Mouse (Mus musculus) liver, embryonic 11.5 days (tissue): ENCODE data around the gene Abca2. TPM values are rescaled to one million over a fixed set of nuclear protein-coding genes. Genes with fewer than 3 reads are reported as not detected.

Experiments
- ATAC-seq: fragments of 200-750 bp; cut with Nextera tagmentation; replicated peaks from 2 replicates; pipeline ENCODE4 v1.8.0; 2017; ENCODE audit warnings: moderate number of reproducible peaks, mild to moderate bottlenecking, moderate TSS enrichment, moderate library complexity; ENCODE audit not compliant: low FRiP score
- DNase-seq: peaks from one replicate; pipeline ENCODE4 v3.0.0-alpha.2; 2017; ENCODE audit warnings: low spot score
- H3K27ac ChIP-seq: fragments of 300-500 bp; sonication (generic); 2 replicates; pipeline ENCODE4 v1.5.1; 2014; ENCODE audit warnings: mild to moderate bottlenecking, low read depth, low read length, control low read depth
- H3K27me3 ChIP-seq: fragments of 300-500 bp; sonication (generic); replicated peaks from 2 replicates; pipeline ENCODE4 v1.6.1; 2014; ENCODE audit warnings: low read length, mixed read lengths; ENCODE audit not compliant: control insufficient read depth, insufficient read depth
- H3K36me3 ChIP-seq: fragments of 300-500 bp; sonication (generic); 2 replicates; pipeline ENCODE4 v1.6.1; 2014; ENCODE audit warnings: mild to moderate bottlenecking, low read length, moderate library complexity, mixed read lengths; ENCODE audit not compliant: control insufficient read depth, insufficient read depth
- H3K4me1 ChIP-seq: fragments of 300-500 bp; sonication (generic); replicated peaks from 2 replicates; pipeline ENCODE4 v1.6.1; 2014; ENCODE audit warnings: low read length, mixed read lengths; ENCODE audit not compliant: control insufficient read depth, insufficient read depth
- H3K4me2 ChIP-seq: fragments of 300-500 bp; sonication (generic); 2 replicates; pipeline ENCODE4 v1.6.1; 2014; ENCODE audit warnings: mild to moderate bottlenecking, control low read depth, moderate library complexity
- H3K4me3 ChIP-seq: fragments of 300-500 bp; sonication (generic); 2 replicates; pipeline ENCODE4 v1.5.1; 2014; ENCODE audit warnings: low read depth, low read length, control low read depth
- H3K9ac ChIP-seq: fragments of 300-500 bp; sonication (generic); 2 replicates; pipeline ENCODE4 v1.6.1; 2014; ENCODE audit warnings: low read depth, low read length, control low read depth
- H3K9me3 ChIP-seq: fragments of 300-500 bp; sonication (generic); 2 replicates; pipeline ENCODE4 v1.6.1; 2016; ENCODE audit warnings: low read length, inconsistent platforms, mixed read lengths; ENCODE audit not compliant: control insufficient read depth
- WGBS: fragments of 180-500 bp; shearing (Covaris S2); extraction: QIAGEN DNeasy Blood & Tissue Kit; methylation state at CpG from one replicate; pipeline ENCODE4 v1.1.7; 2014; 5-methylcytosine and 5-hydroxymethylcytosine counted together
- polyA plus RNA-seq: library from polyadenylated mRNA; unstranded; fragments of >200 nt; fragmentation: Nextera tagmentation; extraction: Ambion mirVana; gene quantifications from 2 replicates; pipeline ENCODE4 v1.2.1, GENCODE M21; 2014

Abca2 gene
- 3.9 and 4.5 TPM in 2 replicates for polyA plus RNA-seq

- Histone ChIP-seq H3K4me2 (peak within 1 kb of the TSS; percentile 98), H3K27me3 (peaks cover 42% of the 10 kb centered on the region), H3K4me3 (peak within 1 kb of the TSS; percentile 82), H3K9me3 (no peaks in the 10 kb centered on the region), H3K36me3 (no peaks in the 10 kb centered on the region), H3K27ac (no peak within 1 kb of the TSS; the same call in 1 of the 2 replicates), H3K4me1 (peaks cover 6% of the 10 kb centered on the region), H3K9ac (peak within 1 kb of the TSS; percentile 75)
- ATAC-seq: peak; percentile 89
- under 1% methylated on average over 89 of the region's 89 CpGs for WGBS
- peak; percentile 94 for DNase-seq
Measured at GRCm38 (mm10) chr2:25428442-25429236, at the start of gene Abca2. TSS of gene Abca2 (plus strand) at chr2:25428703.

GRCm38 (mm10) chr2:25384492-25384891, 44.0 kb upstream of the Abca2 start:
- Histone ChIP-seq H3K27me3 (0 out of 2 replicates have a peak, but pooled peaks cover 2% of the 10 kb centered on the region), H3K36me3 (no peaks in the 10 kb centered on the region), H3K27ac (no peak overlapping the region), H3K9me3 (no peaks in the 10 kb centered on the region), H3K4me1 (no peaks in the 10 kb centered on the region), H3K9ac (no peak overlapping the region), H3K4me2 (no peak overlapping the region), H3K4me3 (no peak overlapping the region)
- DNase-seq (no peak), ATAC-seq (no peak)
- WGBS: 66% methylated on average over 5 of the region's 5 CpGs

GRCm38 (mm10) chr2:25391266-25391665, 37.2 kb upstream of the Abca2 start:
- Histone ChIP-seq H3K9me3 (no peaks in the 10 kb centered on the region), H3K27me3 (peaks cover 24% of the 10 kb centered on the region), H3K4me2 (no peak overlapping the region), H3K36me3 (no peaks in the 10 kb centered on the region), H3K4me3 (no peak overlapping the region), H3K9ac (no peak overlapping the region), H3K4me1 (peaks cover 5% of the 10 kb centered on the region), H3K27ac (no peak overlapping the region)
- ATAC-seq: no peak
- 68% methylated on average over 5 of the region's 5 CpGs for WGBS
- DNase-seq: no peak

DNA sequence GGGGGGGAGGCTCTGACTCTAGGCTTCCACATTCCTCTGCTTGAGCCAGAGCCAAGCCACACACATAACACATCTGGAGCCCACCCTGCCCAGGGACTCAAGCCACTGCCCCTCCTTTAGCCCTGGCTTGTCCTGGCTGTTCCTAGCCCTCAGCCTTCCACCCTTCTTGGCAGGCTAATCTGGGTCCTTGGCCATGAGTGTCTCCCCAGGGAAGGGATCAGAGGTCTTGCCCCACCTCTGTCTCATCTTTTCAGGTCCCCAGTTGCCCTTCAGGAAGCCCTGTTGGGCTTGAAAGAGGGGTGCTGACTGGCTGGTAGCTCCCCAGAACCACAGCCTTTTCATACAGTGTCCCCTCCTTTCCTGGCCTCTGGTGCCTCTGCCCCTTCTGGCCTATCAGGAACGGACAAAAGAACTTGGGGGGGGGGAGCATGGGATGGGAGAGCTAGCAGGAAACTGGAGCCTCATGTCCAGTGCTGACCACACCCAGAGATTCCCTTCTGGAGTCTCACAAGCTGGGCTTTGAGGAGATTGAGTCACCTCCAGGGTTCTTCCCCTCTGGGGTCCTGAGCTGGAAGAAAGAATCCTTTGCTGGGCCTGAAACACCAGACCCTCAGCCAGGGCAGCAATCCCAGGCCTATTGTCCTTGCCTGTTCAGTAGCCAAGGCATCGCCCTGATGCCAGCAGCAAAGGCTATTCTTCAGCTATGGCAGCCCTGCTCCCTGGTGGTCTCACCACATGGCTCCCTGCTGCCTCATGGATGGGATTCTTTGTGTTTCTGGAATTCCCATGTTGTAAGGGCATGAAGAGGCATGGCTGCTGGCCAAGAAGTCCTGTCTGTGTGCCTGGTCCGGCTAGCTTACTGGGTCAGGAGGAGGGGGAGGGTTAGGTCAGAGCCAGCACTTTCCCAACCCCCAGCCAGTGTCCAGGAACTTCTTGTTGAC, 34.0 kb upstream of the Abca2 start:
- Histone ChIP-seq H3K9me3 (no peaks in the 10 kb centered on the region), H3K27ac (no peak overlapping the region), H3K4me2 (no peak overlapping the region), H3K4me1 (peaks cover 5% of the 10 kb centered on the region), H3K27me3 (peaks cover 57% of the 10 kb centered on the region), H3K9ac (no peak overlapping the region), H3K4me3 (no peak overlapping the region), H3K36me3 (no peaks in the 10 kb centered on the region)
- WGBS: 51% methylated on average over 3 of the region's 3 CpGs
- ATAC-seq (no peak), DNase-seq (no peak)

- ATAC-seq (peak; percentile 57), DNase-seq (no peak)
- H3K9ac ChIP-seq: no peak within 1 kb of the TSS
- H3K4me2 ChIP-seq: peak within 1 kb of the TSS; percentile 92
- peaks cover 5% of the 10 kb centered on the region for H3K4me1 ChIP-seq
- no peaks in the 10 kb centered on the region for H3K9me3 ChIP-seq
- H3K36me3 ChIP-seq: no peaks in the 10 kb centered on the region
- peaks cover 71% of the 10 kb centered on the region for H3K27me3 ChIP-seq
- WGBS: 3% methylated on average over 57 of the region's 57 CpGs
- no peak within 1 kb of the TSS for H3K27ac ChIP-seq
- peak within 1 kb of the TSS; percentile 49 for H3K4me3 ChIP-seq
Measured at GRCm38 (mm10) chr2:25395721-25396596, 32.5 kb upstream of the Abca2 start, which contains the start of gene Entpd2. TSS of gene Entpd2 (plus strand) at chr2:25395874.

GRCm38 (mm10) chr2:25396597-25396983, 31.9 kb upstream of the Abca2 start:
- no peak overlapping the region for H3K9ac ChIP-seq
- no peak for ATAC-seq

DNA sequence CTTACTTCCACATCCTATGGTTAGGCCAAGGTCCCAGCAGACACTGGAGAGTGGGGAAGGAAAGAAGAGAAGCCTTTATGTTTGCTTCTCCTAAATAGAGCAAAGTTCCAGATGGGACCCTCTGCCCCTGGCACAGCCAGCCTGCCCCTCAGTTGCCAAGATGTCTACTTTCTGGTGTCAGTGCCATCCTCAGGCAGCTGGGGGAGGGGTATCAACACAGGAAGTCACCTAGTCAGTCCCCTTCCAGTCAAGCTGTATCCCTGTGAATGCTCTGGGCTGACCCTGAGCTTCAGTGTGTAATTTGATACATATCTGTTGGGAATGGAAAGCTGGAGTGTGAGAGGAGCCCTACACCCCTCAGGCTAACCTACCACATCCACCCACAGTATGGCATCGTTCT, 31.5 kb upstream of the Abca2 start:
- Histone ChIP-seq H3K4me3 (no peak overlapping the region), H3K36me3 (no peaks in the 10 kb centered on the region), H3K4me2 (no peak overlapping the region), H3K9ac (no peak overlapping the region), H3K4me1 (peaks cover 5% of the 10 kb centered on the region), H3K27me3 (peaks cover 78% of the 10 kb centered on the region), H3K9me3 (no peaks in the 10 kb centered on the region), H3K27ac (no peak overlapping the region)
- 41% methylated on average over 1 of the region's 1 CpGs for WGBS
- no peak for ATAC-seq
- no peak for DNase-seq

More at GRCm38 (mm10) chr2:25396597-25396983, 31.9 kb upstream of the Abca2 start:
- Histone ChIP-seq H3K4me1 (peaks cover 5% of the 10 kb centered on the region), H3K4me2 (peak overlapping the region; percentile 92), H3K9me3 (no peaks in the 10 kb centered on the region), H3K36me3 (no peaks in the 10 kb centered on the region), H3K27me3 (peaks cover 74% of the 10 kb centered on the region), H3K27ac (no peak overlapping the region), H3K4me3 (no peak overlapping the region)
- 16% methylated on average over 3 of the region's 3 CpGs for WGBS
- DNase-seq: no peak

DNA sequence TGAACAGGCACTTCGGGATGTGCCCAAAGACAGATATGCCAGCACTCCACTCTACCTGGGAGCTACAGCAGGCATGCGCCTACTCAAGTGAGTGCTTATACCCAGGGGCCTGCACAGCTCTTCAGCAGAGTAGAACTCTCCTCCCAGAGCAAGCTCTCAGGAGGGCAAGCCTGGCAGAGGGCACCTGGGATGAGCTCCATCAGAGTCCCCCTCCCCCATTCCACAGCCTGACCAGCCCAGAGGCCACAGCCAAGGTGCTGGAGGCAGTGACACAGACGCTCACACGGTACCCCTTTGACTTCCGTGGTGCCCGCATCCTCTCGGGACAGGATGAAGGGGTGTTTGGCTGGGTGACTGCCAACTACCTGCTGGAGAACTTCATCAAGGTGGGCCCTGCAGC, 30.4 kb upstream of the Abca2 start:
- Histone ChIP-seq H3K27me3 (peaks cover 85% of the 10 kb centered on the region), H3K4me1 (peaks cover 5% of the 10 kb centered on the region), H3K4me3 (no peak overlapping the region), H3K36me3 (no peaks in the 10 kb centered on the region), H3K27ac (no peak overlapping the region), H3K9me3 (no peaks in the 10 kb centered on the region), H3K4me2 (no peak overlapping the region), H3K9ac (no peak overlapping the region)
- WGBS: 84% methylated on average over 7 of the region's 7 CpGs
- DNase-seq: no peak
- ATAC-seq: no peak
